Mouse (Mus musculus) embryonic facial prominence, embryonic 11.5 days (tissue): Measurements from ENCODE around the gene Phf19. TPM values are rescaled to one million over a fixed set of nuclear protein-coding genes. Genes with fewer than 3 reads are reported as not detected.

ENCODE experiments used
- ATAC-seq: fragments of 200-750 bp; cut with Nextera tagmentation; replicated peaks from 2 replicates; pipeline ENCODE4 v1.8.0; 2017; ENCODE audit warnings: low read depth; ENCODE audit not compliant: insufficient number of reproducible peaks, low FRiP score, low TSS enrichment
- DNase-seq: peaks from one replicate; pipeline ENCODE4 v3.0.0-alpha.2; 2015; ENCODE audit warnings: low spot score
- H3K27ac ChIP-seq: fragments of 300-500 bp; sonication (generic); replicated peaks from 2 replicates; pipeline ENCODE4 v1.5.1; 2014; ENCODE audit warnings: mild to moderate bottlenecking, low read depth, low read length, control low read depth
- H3K27me3 ChIP-seq: fragments of 300-500 bp; sonication (generic); 2 replicates; pipeline ENCODE4 v1.6.1; 2014; ENCODE audit warnings: mild to moderate bottlenecking, low read length, moderate library complexity, mixed read lengths; ENCODE audit not compliant: control insufficient read depth, insufficient read depth
- H3K36me3 ChIP-seq: fragments of 300-500 bp; sonication (generic); replicated peaks from 2 replicates; pipeline ENCODE4 v1.6.1; 2014; ENCODE audit warnings: low read depth, mild to moderate bottlenecking, low read length, moderate library complexity, mixed read lengths; ENCODE audit not compliant: control insufficient read depth, insufficient read depth
- H3K4me1 ChIP-seq: fragments of 300-500 bp; sonication (generic); 2 replicates; pipeline ENCODE4 v1.6.1; 2014; ENCODE audit warnings: low read length, mixed read lengths; ENCODE audit not compliant: control insufficient read depth, insufficient read depth
- H3K4me2 ChIP-seq: fragments of 300-500 bp; sonication (generic); 2 replicates; pipeline ENCODE4 v1.6.1; 2014; ENCODE audit warnings: low read depth, mild to moderate bottlenecking, control low read depth, low read length, moderate library complexity
- H3K4me3 ChIP-seq: fragments of 300-500 bp; sonication (generic); 2 replicates; pipeline ENCODE4 v1.5.1; 2014; ENCODE audit warnings: low read depth, low read length, control low read depth
- H3K9ac ChIP-seq: fragments of 300-500 bp; sonication (generic); replicated peaks from 2 replicates; pipeline ENCODE4 v1.6.1; 2014; ENCODE audit warnings: mild to moderate bottlenecking, control low read depth, low read length
- H3K9me3 ChIP-seq: fragments of 300-500 bp; sonication (generic); replicated peaks from 2 replicates; pipeline ENCODE4 v1.6.1; 2016; ENCODE audit warnings: mild to moderate bottlenecking, low read length, inconsistent platforms, mixed read lengths; ENCODE audit not compliant: control insufficient read depth
- WGBS: fragments of 180-500 bp; shearing (Covaris S2); extraction: QIAGEN DNeasy Blood & Tissue Kit; methylation state at CpG from one replicate; pipeline ENCODE4 v1.1.7; 2014; 5-methylcytosine and 5-hydroxymethylcytosine counted together
- polyA plus RNA-seq: library from polyadenylated mRNA; unstranded; fragments of >200 nt; fragmentation: Nextera tagmentation; extraction: Ambion mirVana; gene quantifications from 2 replicates; pipeline ENCODE4 v1.2.1, GENCODE M21; 2014

Phf19 gene
- 2.2 and 2.3 TPM in 2 replicates for polyA plus RNA-seq

DNA sequence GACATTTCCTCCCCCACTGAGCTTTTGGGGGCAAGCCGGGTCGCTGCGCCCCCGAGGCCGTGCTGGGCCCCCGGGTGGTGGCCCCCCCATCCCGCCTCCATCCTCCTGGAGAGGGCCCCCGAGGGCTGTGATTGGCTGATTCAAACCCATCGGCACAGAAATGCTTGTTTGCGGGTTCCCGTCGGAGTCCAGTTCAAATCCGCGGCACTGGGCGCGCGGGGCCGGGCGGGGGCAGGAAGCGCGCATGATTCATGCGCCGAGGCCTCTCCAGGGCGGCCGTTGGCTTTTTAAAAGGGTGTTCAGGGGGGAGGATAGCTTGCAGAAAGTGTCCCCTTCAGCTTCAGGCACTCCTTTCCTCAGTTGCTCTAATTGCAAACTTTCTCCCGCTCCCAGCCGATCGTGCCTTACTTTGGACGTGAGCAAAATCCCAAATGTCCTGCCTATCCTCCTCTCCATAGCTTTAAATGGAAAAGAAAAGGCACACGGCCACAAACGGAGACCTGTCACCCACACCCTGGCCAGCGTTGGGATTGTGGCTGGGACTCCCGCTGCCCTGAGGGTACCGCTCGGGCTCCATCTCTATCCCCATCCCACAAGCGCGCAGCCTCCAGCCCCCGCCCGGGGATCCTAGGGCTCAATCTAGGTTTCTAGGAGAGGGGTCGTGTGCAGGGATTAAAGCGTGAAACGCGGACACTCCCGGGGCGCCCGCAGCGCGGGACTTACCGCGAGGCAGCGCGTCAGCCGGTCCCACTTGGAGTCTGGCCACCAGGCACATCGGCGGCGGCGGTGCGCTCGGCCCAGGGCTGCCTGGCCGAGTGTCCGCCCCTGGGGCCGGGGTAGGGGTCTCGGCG is at the start of gene Phf19:
Gene Phf19 (minus strand): TSS at position 809 of the 851 bp plus-strand sequence.
- WGBS, result under 1% methylated on average over 59 of the region's 64 CpGs
- Histone ChIP-seq H3K27ac (no peak within 1 kb of the TSS), H3K36me3 (no peaks in the 10 kb centered on the region), H3K4me1 (no peaks in the 10 kb centered on the region; the same call in 1 of the 2 replicates), H3K4me3 (peak within 1 kb of the TSS; percentile 63), H3K27me3 (peaks cover 23% of the 10 kb centered on the region), H3K9ac (peak within 1 kb of the TSS; percentile 59), H3K9me3 (no peaks in the 10 kb centered on the region), H3K4me2 (peak within 1 kb of the TSS; percentile 98)
- DNase-seq, result peak; percentile 30
- no peak; the same call in 1 of the 2 replicates for ATAC-seq

DNA sequence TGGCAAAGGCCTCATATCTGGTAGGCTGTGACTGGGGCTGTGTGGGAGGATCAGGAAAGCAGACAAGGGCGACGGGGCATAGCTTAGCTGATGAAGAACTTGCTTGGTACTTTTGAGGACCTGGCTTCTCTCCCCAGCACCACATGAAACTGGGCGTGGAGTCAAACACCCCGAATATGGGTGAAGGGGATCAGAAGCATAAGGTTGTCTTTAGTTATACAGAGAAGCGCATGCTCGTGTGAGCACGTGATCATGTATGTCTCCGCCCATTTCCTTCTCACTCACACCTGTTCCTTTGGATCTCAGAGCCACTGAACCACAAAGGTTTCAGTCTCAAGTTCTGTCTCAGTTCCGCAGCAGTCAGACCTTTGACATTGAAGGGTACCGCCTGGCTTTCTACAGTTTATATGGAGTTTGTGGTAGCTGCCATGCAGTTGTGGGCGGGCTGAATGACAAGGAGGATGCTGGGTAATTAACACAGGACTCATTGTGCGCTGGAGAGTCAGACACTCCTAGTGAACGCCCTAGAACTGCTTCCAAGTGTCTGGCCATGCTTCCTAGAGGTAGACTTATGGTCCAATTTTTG is 49.6 kb upstream of the Phf19 start:
- H3K27me3 ChIP-seq, result no peaks in the 10 kb centered on the region
- DNase-seq, result no peak
- ATAC-seq, result no peak
- no peak overlapping the region for H3K4me3 ChIP-seq
- no peaks in the 10 kb centered on the region for H3K36me3 ChIP-seq
- WGBS, result 79% methylated on average over 13 of the region's 13 CpGs
- H3K27ac ChIP-seq, result no peak overlapping the region
- no peaks in the 10 kb centered on the region; the same call in 1 of the 2 replicates for H3K4me1 ChIP-seq
- H3K4me2 ChIP-seq, result no peak overlapping the region
- no peaks in the 10 kb centered on the region for H3K9me3 ChIP-seq
- no peak overlapping the region for H3K9ac ChIP-seq

DNA sequence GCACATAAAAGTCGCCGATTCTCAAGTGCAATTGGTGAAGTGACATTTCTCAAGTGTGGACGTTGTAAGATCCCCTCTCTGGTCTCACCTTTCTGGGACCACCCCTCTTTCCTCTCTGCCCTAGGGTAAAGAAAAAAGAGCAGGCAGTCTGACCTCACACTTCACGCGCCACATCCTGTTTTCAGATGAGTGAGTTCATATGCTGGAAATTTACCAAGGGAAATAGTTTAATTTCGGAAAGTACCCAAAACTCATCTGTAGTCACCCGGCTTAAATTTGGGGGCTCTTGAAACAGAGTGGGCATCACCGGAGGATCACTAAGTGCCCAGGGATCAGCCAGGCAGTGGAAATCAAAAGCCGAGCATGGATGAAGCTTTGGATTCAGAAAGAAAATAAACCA is 49.1 kb upstream of the Phf19 start:
- H3K9ac ChIP-seq, result no peak overlapping the region
- no peaks in the 10 kb centered on the region; the same call in 1 of the 2 replicates for H3K4me1 ChIP-seq
- no peaks in the 10 kb centered on the region for H3K9me3 ChIP-seq
- no peaks in the 10 kb centered on the region for H3K27me3 ChIP-seq
- no peaks in the 10 kb centered on the region for H3K36me3 ChIP-seq
- WGBS, result 81% methylated on average over 9 of the region's 9 CpGs
- no peak for ATAC-seq
- H3K4me2 ChIP-seq, result no peak overlapping the region
- no peak overlapping the region for H3K4me3 ChIP-seq
- no peak overlapping the region for H3K27ac ChIP-seq
- DNase-seq, result no peak

DNA sequence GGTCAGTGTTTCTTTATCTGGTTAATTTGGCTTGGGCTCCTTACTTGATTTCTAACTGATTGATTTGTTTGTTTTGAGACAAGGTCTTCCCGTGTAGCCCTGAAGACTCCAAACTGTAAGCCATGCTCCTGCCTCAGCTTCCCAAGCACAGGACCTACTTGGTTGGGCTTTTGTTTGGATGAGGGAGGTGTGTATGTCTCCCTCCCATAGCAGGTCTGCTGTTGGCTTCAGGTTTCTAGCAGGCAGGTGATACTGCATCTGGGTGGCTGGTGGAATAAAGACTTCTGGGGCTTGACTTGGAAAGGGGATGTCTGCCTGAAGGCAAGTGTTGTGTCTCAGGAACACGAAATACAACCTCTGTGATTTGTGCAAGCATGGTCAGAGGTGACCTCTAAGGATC is 48.4 kb upstream of the Phf19 start:
- Histone ChIP-seq H3K4me2 (no peak overlapping the region), H3K36me3 (no peaks in the 10 kb centered on the region), H3K4me3 (no peak overlapping the region), H3K9ac (no peak overlapping the region), H3K27ac (no peak overlapping the region), H3K4me1 (no peaks in the 10 kb centered on the region; the same call in 1 of the 2 replicates), H3K27me3 (no peaks in the 10 kb centered on the region), H3K9me3 (no peaks in the 10 kb centered on the region)
- ATAC-seq (no peak), DNase-seq (no peak)
- WGBS, result 75% methylated on average over 2 of the region's 2 CpGs

DNA sequence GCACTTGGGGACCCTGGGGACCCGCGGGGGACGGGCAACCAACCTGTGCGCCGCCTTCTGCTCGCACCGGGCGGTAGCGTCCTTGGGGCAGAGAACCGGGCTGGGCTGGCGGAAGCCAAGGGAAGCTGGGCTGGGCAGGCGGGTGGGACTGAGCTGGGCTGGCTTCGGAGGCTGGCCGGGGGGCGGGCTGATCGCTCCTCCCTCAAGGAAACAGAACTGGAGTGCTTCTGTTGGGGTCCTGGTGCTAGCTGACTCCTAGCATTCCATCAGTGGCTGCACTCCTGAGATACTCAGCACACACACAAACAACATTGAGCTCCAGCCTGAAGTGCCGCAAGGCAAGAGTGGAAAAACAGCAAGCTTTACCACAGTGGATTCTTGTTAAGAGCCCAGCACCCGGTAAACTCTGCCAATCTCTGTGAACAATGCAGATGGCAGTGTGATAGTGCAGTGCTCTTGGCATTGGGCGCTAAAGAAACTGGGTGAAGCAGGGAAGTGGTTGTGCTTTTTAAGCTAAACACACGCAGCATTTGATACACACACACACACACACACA is 47.7 kb upstream of the Phf19 start, which contains the start of gene Traf1:
Gene Traf1 (minus strand): TSS at position 292 of the 556 bp plus-strand sequence.
- Histone ChIP-seq H3K9me3 (no peaks in the 10 kb centered on the region), H3K27me3 (no peaks in the 10 kb centered on the region), H3K4me1 (no peaks in the 10 kb centered on the region; the same call in 1 of the 2 replicates), H3K36me3 (no peaks in the 10 kb centered on the region), H3K9ac (peak within 1 kb of the TSS; percentile 28), H3K27ac (no peak within 1 kb of the TSS), H3K4me3 (peak within 1 kb of the TSS; percentile 10; the same call in 1 of the 2 replicates), H3K4me2 (peak within 1 kb of the TSS; percentile 45)
- ATAC-seq (no peak), DNase-seq (peak; percentile 43)
- WGBS, result 15% methylated on average over 20 of the region's 20 CpGs

DNA sequence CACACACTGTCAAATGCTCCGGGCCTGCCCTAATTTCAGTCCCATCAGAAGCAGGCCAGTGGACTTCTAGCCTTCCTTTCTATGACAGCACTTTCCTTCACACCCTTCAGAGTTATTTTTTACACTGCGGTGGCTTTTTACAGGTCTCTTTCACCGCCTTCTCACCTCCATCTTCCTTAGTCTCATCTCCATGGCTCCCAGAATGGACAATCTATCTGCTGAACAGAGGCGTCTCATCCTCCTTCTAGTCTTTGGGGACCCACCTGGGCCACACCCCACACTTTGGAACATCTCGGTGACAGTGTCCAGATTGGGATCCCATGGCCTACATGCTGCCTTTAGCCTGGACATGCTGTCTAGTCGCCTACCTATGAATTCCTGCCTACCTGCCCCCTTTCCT is 47.1 kb upstream of the Phf19 start:
- DNase-seq (no peak), ATAC-seq (no peak)
- H3K27ac ChIP-seq, result no peak overlapping the region
- H3K9me3 ChIP-seq, result no peaks in the 10 kb centered on the region
- peak overlapping the region; percentile 45 for H3K4me2 ChIP-seq
- H3K27me3 ChIP-seq, result no peaks in the 10 kb centered on the region
- H3K4me1 ChIP-seq, result no peaks in the 10 kb centered on the region; the same call in 1 of the 2 replicates
- H3K9ac ChIP-seq, result no peak overlapping the region
- H3K36me3 ChIP-seq, result no peaks in the 10 kb centered on the region
- H3K4me3 ChIP-seq, result peak overlapping the region; percentile 10; the same call in 1 of the 2 replicates
- 73% methylated on average over 6 of the region's 6 CpGs for WGBS

DNA sequence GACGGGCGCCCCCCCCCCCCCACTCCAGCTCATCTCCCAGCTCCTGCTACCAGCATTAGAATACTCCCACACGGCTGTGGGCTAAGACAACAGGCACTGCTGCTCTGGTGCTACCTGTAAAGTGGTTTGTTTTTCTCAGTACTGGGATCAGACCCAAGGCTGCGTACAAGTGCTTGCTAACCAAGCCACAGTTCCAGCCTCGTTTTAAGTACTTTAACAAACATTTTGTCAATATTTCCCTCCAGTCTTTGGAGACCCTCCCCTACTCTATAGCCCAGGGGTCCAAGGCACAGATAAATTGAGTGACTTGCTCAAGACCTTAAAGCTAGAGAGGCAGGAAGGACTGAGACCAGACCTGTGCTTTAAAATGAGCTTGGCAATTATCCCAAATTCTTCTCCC is 46.6 kb upstream of the Phf19 start:
- H3K4me3 ChIP-seq, result no peak overlapping the region
- 81% methylated on average over 4 of the region's 5 CpGs for whole genome bisulfite sequencing
- no peak overlapping the region for H3K4me2 ChIP-seq
- ATAC-seq (no peak), DNase-seq (no peak)
- H3K27ac ChIP-seq, result no peak overlapping the region
- no peaks in the 10 kb centered on the region; the same call in 1 of the 2 replicates for H3K4me1 ChIP-seq
- H3K36me3 ChIP-seq, result no peaks in the 10 kb centered on the region
- no peak overlapping the region for H3K9ac ChIP-seq
- no peaks in the 10 kb centered on the region for H3K9me3 ChIP-seq
- no peaks in the 10 kb centered on the region for H3K27me3 ChIP-seq
